Mouse (Mus musculus) embryonic facial prominence, embryonic 10.5 days (tissue): ENCODE measurements at regions not wholly inside any gene's neighbourhood (a gene's known extent, or its start where the extent isn't known, plus 50 kb on each side); places are given as distances from the start of the nearest gene placed in this dataset.

Experiments
- DNase-seq: peaks from one replicate; pipeline ENCODE4 v3.0.0-alpha.2; 2017; ENCODE audit warnings: low spot score
- H3K27ac ChIP-seq: fragments of 300-500 bp; sonication (generic); replicated peaks from 2 replicates; pipeline ENCODE4 v1.5.1; 2016; ENCODE audit warnings: mild to moderate bottlenecking
- H3K27me3 ChIP-seq: fragments of 300-500 bp; sonication (generic); replicated peaks from 2 replicates; pipeline ENCODE4 v1.6.1; 2016; ENCODE audit warnings: low read depth, mild to moderate bottlenecking; ENCODE audit not compliant: poor library complexity, severe bottlenecking
- H3K36me3 ChIP-seq: fragments of 300-500 bp; sonication (generic); replicated peaks from 2 replicates; pipeline ENCODE4 v1.6.1; 2016; ENCODE audit warnings: mild to moderate bottlenecking, moderate library complexity
- H3K4me1 ChIP-seq: fragments of 300-500 bp; sonication (generic); 2 replicates; pipeline ENCODE4 v1.6.1; 2016
- H3K4me3 ChIP-seq: fragments of 300-500 bp; sonication (generic); 2 replicates; pipeline ENCODE4 v1.5.1; 2016; ENCODE audit warnings: mild to moderate bottlenecking, moderate library complexity
- H3K9me3 ChIP-seq: fragments of 300-500 bp; sonication (generic); 2 replicates; pipeline ENCODE4 v1.6.1; 2016; ENCODE audit warnings: mild to moderate bottlenecking
- whole genome bisulfite sequencing: fragments of 180-500 bp; shearing (Covaris S2); methylation state at CpG from one replicate; pipeline ENCODE4 v1.1.7; 2016; 5-methylcytosine and 5-hydroxymethylcytosine counted together

GRCm38 (mm10) chr3:14979116-14979613 is 93.1 kb downstream of the Car2 start:
- Histone ChIP-seq H3K36me3 (no peaks in the 10 kb centered on the region), H3K27me3 (no peaks in the 10 kb centered on the region), H3K4me3 (no peak overlapping the region), H3K4me1 (no peaks in the 10 kb centered on the region), H3K9me3 (no peaks in the 10 kb centered on the region), H3K27ac (no peak overlapping the region)
- 69% methylated on average over 5 of the region's 5 CpGs for WGBS
- no peak for DNase-seq

DNA sequence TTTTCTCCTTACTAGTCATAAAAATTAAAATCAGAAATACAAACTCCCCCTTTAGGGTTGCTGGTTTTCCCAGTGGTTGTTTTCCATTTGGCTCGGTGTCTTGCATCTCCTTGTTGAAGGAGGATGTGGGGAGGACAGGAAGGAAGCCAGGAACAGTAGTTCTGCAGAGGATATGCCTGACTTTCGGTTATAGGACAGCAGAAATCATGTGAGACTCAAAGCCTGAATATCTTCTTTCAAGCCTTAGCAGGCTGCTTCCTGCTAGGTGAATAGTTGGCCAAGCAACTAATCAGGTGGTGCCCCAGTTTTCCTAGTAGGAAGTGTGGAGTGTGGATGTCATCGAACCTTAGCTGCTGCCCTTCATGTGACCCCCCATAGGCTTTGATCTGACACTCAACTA is 103.6 kb downstream of the Car2 start:
- DNase-seq: no peak
- Histone ChIP-seq H3K36me3 (no peaks in the 10 kb centered on the region), H3K27ac (no peak overlapping the region), H3K4me1 (0 out of 2 replicates have a peak, but pooled peaks cover 5% of the 10 kb centered on the region), H3K9me3 (no peaks in the 10 kb centered on the region), H3K27me3 (no peaks in the 10 kb centered on the region), H3K4me3 (no peak overlapping the region)
- WGBS: 77% methylated on average over 3 of the region's 3 CpGs

DNA sequence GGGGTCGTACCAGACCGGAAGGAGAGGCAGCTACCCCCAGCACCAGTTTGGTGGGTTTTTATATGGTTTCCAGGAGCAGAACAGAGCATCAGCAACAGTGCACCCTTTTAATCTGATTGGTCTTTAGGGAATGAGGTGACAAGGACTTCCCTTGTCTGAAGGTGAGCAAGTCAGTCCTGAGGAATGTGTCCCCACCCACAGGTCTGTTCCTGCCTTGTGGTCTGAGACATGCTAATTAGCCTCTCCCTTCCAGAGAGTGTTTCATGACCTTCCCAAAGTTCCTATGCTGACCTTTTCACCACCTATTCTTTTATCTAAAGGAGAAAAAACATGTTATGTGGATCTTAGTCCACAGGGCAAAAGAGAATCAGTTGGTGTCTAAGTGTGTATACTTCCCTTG is 107.9 kb downstream of the Car2 start:
- H3K36me3 ChIP-seq: no peaks in the 10 kb centered on the region
- H3K4me1 ChIP-seq: 0 out of 2 replicates have a peak, but pooled peaks cover 5% of the 10 kb centered on the region
- no peaks in the 10 kb centered on the region for H3K27me3 ChIP-seq
- H3K9me3 ChIP-seq: no peaks in the 10 kb centered on the region
- no peak overlapping the region for H3K4me3 ChIP-seq
- DNase-seq: no peak
- WGBS: 83% methylated on average over 2 of the region's 2 CpGs
- H3K27ac ChIP-seq: no peak overlapping the region

- WGBS: 87% methylated on average over 3 of the region's 3 CpGs
- no peak overlapping the region for H3K27ac ChIP-seq
- no peaks in the 10 kb centered on the region for H3K36me3 ChIP-seq
- no peaks in the 10 kb centered on the region for H3K27me3 ChIP-seq
- peaks cover 12% of the 10 kb centered on the region for H3K4me1 ChIP-seq
- no peak overlapping the region for H3K4me3 ChIP-seq
- no peak for DNase-seq
- no peaks in the 10 kb centered on the region for H3K9me3 ChIP-seq
Measured at GRCm38 (mm10) chr3:14997241-14997640, 111.2 kb downstream of the Car2 start.

DNA sequence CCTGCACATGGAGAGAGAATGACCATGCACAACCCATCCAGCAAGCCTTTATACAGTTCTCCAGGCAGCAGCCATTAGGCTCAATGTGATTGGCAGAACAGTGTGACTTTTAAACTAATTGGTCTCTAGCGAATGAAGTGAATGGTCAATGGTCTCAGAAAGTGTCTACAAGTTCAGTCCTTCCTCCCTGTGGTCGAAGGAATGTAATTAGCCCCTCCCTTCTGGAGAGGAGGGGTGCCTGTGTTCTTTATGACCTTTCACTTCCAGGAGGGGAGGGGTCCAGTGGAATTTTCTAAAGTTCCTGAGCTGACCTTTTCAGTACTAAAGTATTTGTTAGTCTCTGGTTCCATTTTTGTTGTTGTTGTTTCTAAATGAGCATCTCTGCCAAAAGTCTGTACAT is 112.4 kb downstream of the Car2 start:
- 37% methylated on average over 2 of the region's 2 CpGs for WGBS
- DNase-seq: no peak
- no peaks in the 10 kb centered on the region for H3K27me3 ChIP-seq
- no peak overlapping the region for H3K4me3 ChIP-seq
- no peaks in the 10 kb centered on the region for H3K36me3 ChIP-seq
- H3K9me3 ChIP-seq: no peaks in the 10 kb centered on the region
- peaks cover 15% of the 10 kb centered on the region for H3K4me1 ChIP-seq
- H3K27ac ChIP-seq: no peak overlapping the region

- no peaks in the 10 kb centered on the region for H3K27me3 ChIP-seq
Measured at GRCm38 (mm10) chr3:14999411-14999810, 113.3 kb downstream of the Car2 start.

GRCm38 (mm10) chr3:14999914-15000313 is 113.8 kb downstream of the Car2 start:
- Histone ChIP-seq H3K36me3 (no peaks in the 10 kb centered on the region), H3K4me1 (peaks cover 10% of the 10 kb centered on the region), H3K27ac (no peak overlapping the region), H3K4me3 (no peak overlapping the region), H3K9me3 (no peaks in the 10 kb centered on the region), H3K27me3 (no peaks in the 10 kb centered on the region)
- DNase-seq: no peak

More at GRCm38 (mm10) chr3:14999411-14999810, 113.3 kb downstream of the Car2 start:
- no peaks in the 10 kb centered on the region for H3K9me3 ChIP-seq
- peaks cover 10% of the 10 kb centered on the region for H3K4me1 ChIP-seq
- DNase-seq: no peak
- no peaks in the 10 kb centered on the region for H3K36me3 ChIP-seq
- 76% methylated on average over 1 of the region's 1 CpGs for WGBS
- no peak overlapping the region for H3K27ac ChIP-seq
- no peak overlapping the region for H3K4me3 ChIP-seq

DNA sequence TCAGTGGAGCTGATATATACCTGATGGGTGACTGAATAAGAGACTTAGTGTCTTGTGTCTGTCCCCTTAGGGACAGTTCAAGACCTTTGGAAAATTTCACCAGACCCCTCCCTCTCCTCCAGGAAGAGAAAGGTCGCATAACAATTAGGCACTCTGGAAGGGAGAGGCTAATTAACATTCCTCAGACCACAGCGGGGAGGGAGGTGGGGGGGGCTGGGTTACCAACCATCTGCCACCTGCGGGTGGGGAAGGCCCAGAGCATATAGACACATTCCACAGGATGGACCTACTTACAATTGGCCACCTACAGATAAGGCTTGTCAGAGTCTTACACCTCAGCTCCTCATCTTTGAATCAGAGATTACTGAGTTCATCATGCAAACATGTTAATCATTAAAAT is 114.6 kb downstream of the Car2 start:
- DNase-seq: peak; percentile 46
- no peaks in the 10 kb centered on the region for H3K36me3 ChIP-seq
- no peaks in the 10 kb centered on the region for H3K9me3 ChIP-seq
- no peak overlapping the region for H3K4me3 ChIP-seq
- 4% methylated on average over 3 of the region's 3 CpGs for WGBS
- no peak overlapping the region for H3K27ac ChIP-seq
- H3K27me3 ChIP-seq: no peaks in the 10 kb centered on the region
- peaks cover 10% of the 10 kb centered on the region for H3K4me1 ChIP-seq

DNA sequence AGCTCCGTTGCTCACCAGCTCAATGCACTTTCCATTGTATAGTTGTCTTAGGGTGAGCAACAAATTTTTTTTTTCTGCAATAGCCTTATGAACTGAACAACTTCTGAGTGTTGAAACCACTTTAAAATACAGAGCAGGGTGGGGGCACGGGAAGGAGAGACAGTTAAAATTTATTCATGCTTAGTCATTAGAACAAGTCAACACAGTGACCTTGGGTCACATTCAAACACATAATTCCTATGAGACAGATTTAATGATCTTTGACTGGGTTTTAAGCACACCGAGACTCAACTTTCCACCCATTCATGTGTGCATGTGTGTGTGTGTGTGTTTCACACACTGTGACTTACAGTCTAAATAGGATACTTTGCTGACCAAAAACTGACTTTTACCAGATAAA is 121.7 kb downstream of the Car2 start:
- H3K36me3 ChIP-seq: no peaks in the 10 kb centered on the region
- H3K4me1 ChIP-seq: peaks cover 3% of the 10 kb centered on the region; the same call in 1 of the 2 replicates
- no peak for DNase-seq
- no peak overlapping the region for H3K4me3 ChIP-seq
- no peaks in the 10 kb centered on the region for H3K9me3 ChIP-seq
- WGBS: 84% methylated on average over 3 of the region's 3 CpGs
- no peaks in the 10 kb centered on the region for H3K27me3 ChIP-seq
- H3K27ac ChIP-seq: no peak overlapping the region

- Histone ChIP-seq H3K27me3 (no peaks in the 10 kb centered on the region), H3K4me1 (no peaks in the 10 kb centered on the region; the same call in 1 of the 2 replicates), H3K4me3 (no peak overlapping the region), H3K9me3 (no peaks in the 10 kb centered on the region), H3K36me3 (no peaks in the 10 kb centered on the region), H3K27ac (no peak overlapping the region)
- 83% methylated on average over 1 of the region's 1 CpGs for WGBS
- no peak for DNase-seq
Measured at GRCm38 (mm10) chr3:15008501-15008900, 122.4 kb downstream of the Car2 start.

DNA sequence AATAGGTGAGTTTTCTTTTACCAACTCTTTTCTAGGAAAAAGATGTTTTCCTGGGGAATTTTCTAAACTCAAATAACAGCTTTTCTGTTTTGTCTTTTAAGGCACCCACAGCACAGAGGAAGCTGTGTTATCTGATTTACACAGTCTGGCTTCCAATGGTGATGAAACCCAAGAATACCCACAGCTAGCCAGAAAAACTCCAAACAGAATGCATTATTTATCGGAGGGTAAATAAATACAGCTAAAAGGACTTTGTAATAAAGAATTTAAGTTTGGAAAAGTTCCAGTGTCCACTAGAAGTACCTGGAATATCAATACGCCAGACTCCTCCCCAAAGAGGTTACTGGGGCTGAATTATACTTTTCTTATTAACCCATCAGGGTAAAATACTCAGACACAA is 123.7 kb downstream of the Car2 start:
- Histone ChIP-seq H3K4me1 (no peaks in the 10 kb centered on the region), H3K36me3 (no peaks in the 10 kb centered on the region), H3K9me3 (no peaks in the 10 kb centered on the region), H3K4me3 (no peak overlapping the region), H3K27ac (no peak overlapping the region), H3K27me3 (no peaks in the 10 kb centered on the region)
- 91% methylated on average over 2 of the region's 2 CpGs for WGBS
- no peak for DNase-seq

DNA sequence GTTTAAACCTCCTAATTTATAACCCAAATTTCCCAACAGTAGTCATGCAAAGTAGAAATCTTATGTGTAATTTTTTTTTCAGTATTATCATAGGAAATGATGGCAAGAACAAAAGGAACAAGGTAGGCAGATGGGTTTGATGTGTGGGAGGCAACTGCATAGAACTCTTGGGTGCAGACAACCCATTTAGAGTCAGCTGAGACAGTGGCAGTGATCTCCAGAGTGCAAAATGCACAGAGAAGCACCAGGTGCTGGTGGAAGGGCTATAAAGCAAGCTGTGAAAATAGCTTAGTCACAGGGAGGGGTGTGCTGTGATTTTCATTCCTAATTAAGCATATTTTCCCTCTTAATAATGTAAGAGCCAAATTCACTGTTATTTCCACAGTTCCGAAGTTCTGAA is 130.5 kb downstream of the Car2 start:
- no peaks in the 10 kb centered on the region for H3K36me3 ChIP-seq
- H3K27me3 ChIP-seq: no peaks in the 10 kb centered on the region
- no peak for DNase-seq
- no peaks in the 10 kb centered on the region for H3K4me1 ChIP-seq
- WGBS: 80% methylated on average over 1 of the region's 1 CpGs
- no peak overlapping the region for H3K4me3 ChIP-seq
- no peaks in the 10 kb centered on the region for H3K9me3 ChIP-seq
- no peak overlapping the region for H3K27ac ChIP-seq

DNA sequence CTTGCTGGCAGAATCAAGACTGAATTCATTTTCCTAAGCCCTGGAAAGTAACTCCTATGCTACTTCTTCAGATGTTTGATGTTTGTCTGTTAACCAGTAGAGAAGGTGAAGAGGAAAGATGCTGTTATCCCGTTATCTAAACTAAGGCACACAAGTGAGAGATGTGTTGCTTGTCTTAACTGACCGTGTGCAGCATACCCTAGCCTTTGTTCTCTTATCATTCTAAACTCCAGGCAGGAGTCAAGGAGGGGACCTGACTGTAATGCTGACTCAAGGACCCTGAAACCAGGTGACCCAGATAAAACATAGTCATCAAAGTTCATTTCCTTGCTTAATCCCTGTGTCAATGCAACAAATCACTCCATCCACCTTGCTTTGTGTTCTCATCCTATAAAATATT is 136.7 kb downstream of the Car2 start:
- DNase-seq: no peak
- no peak overlapping the region for H3K4me3 ChIP-seq
- 80% methylated on average over 2 of the region's 2 CpGs for WGBS

More for the DNA sequence above, 136.7 kb downstream of the Car2 start:
- Histone ChIP-seq H3K27ac (no peak overlapping the region), H3K27me3 (no peaks in the 10 kb centered on the region), H3K9me3 (no peaks in the 10 kb centered on the region), H3K4me1 (no peaks in the 10 kb centered on the region), H3K36me3 (no peaks in the 10 kb centered on the region)
